Mouse (Mus musculus) hindbrain, embryonic 11.5 days (tissue): ENCODE measurements around the gene Gramd1b. TPM values are rescaled to one million over a fixed set of nuclear protein-coding genes. Genes with fewer than 3 reads are reported as not detected.

Experiments used
- ATAC-seq: fragments of 200-750 bp; cut with Nextera tagmentation; 2 replicates; pipeline ENCODE4 v1.8.0; 2017; ENCODE audit warnings: mild to moderate bottlenecking, moderate TSS enrichment, moderate library complexity; ENCODE audit not compliant: low FRiP score
- DNase-seq: peaks from one replicate; pipeline ENCODE4 v3.0.0-alpha.2; 2015; ENCODE audit warnings: low spot score
- H3K27ac ChIP-seq: fragments of 300-500 bp; sonication (generic); 2 replicates; pipeline ENCODE4 v1.5.1; 2014; ENCODE audit warnings: mild to moderate bottlenecking, low read depth, low read length
- H3K27me3 ChIP-seq: fragments of 300-500 bp; sonication (generic); 2 replicates; pipeline ENCODE4 v1.6.1; 2014; ENCODE audit warnings: mild to moderate bottlenecking, low read length, moderate library complexity, mixed read lengths; ENCODE audit not compliant: control insufficient read depth, insufficient read depth
- H3K36me3 ChIP-seq: fragments of 300-500 bp; sonication (generic); 2 replicates; pipeline ENCODE4 v1.6.1; 2014; ENCODE audit warnings: mild to moderate bottlenecking, low read length, moderate library complexity, mixed read lengths; ENCODE audit not compliant: control insufficient read depth, insufficient read depth
- H3K4me1 ChIP-seq: fragments of 300-500 bp; sonication (generic); replicated peaks from 2 replicates; pipeline ENCODE4 v1.6.1; 2014; ENCODE audit warnings: low read length, mixed read lengths; ENCODE audit not compliant: control insufficient read depth, insufficient read depth
- H3K4me2 ChIP-seq: fragments of 300-500 bp; sonication (generic); replicated peaks from 2 replicates; pipeline ENCODE4 v1.6.1; 2014; ENCODE audit warnings: mild to moderate bottlenecking, low read depth, low read length
- H3K4me3 ChIP-seq: fragments of 300-500 bp; sonication (generic); 2 replicates; pipeline ENCODE4 v1.5.1; 2014; ENCODE audit warnings: low read depth, low read length
- H3K9ac ChIP-seq: fragments of 300-500 bp; sonication (generic); 2 replicates; pipeline ENCODE4 v1.6.1; 2014; ENCODE audit warnings: low read depth, low read length
- H3K9me3 ChIP-seq: fragments of 300-500 bp; sonication (generic); 2 replicates; pipeline ENCODE4 v1.6.1; 2016; ENCODE audit warnings: low read length; ENCODE audit not compliant: control insufficient read depth
- WGBS: fragments of 180-500 bp; shearing (Covaris S2); extraction: QIAGEN DNeasy Blood & Tissue Kit; methylation state at CpG from one replicate; pipeline ENCODE4 v1.1.7; 2014; 5-methylcytosine and 5-hydroxymethylcytosine counted together
- polyA plus RNA-seq: library from polyadenylated mRNA; unstranded; fragments of >200 nt; fragmentation: Nextera tagmentation; extraction: Ambion mirVana; gene quantifications from 2 replicates; pipeline ENCODE4 v1.2.1, GENCODE M21; 2014

The Gramd1b gene
- polyA plus RNA-seq, 1 experiment from 2014 or later = 5.1 TPM

GRCm38 (mm10) chr9:40407876-40408275, 123.3 kb downstream of the Gramd1b start:
- WGBS = 52% methylated on average over 5 of the region's 5 CpGs
- H3K27me3 ChIP-seq = no peaks in the 10 kb centered on the region
- H3K4me1 ChIP-seq = 0 out of 2 replicates have a peak, but pooled peaks cover 2% of the 10 kb centered on the region
- H3K4me3 ChIP-seq = no peak overlapping the region
- no peak overlapping the region for H3K9ac ChIP-seq
- H3K9me3 ChIP-seq = no peaks in the 10 kb centered on the region
- no peaks in the 10 kb centered on the region for H3K36me3 ChIP-seq
- DNase-seq (no peak), ATAC-seq (no peak)
- no peak overlapping the region for H3K4me2 ChIP-seq
- H3K27ac ChIP-seq = no peak overlapping the region

DNA sequence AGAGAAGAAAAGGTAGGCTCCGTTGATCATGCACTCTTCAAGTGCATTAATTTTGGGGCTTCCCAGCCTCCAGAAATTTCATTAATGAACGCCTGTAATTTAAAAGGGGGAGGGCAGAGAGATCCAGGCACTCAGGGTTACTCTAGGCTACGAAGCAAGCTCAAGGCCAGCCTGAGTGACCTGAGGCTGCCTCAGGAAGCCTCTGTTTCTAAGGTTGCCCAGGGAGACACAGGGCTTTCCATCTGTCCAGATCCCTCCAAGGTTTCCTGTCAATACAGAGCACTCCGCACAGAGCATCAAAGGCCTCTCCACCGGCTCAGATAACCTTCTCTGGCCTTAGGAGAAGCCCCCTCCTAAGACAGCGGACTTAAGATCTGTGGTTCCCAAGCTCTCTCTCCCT, 125.4 kb downstream of the Gramd1b start:
- H3K9ac ChIP-seq = no peak overlapping the region
- H3K27ac ChIP-seq = no peak overlapping the region
- no peaks in the 10 kb centered on the region for H3K9me3 ChIP-seq
- DNase-seq (no peak), ATAC-seq (no peak)
- H3K4me3 ChIP-seq = no peak overlapping the region
- no peaks in the 10 kb centered on the region for H3K27me3 ChIP-seq
- no peaks in the 10 kb centered on the region for H3K36me3 ChIP-seq
- WGBS = 39% methylated on average over 6 of the region's 6 CpGs
- no peak overlapping the region for H3K4me2 ChIP-seq
- 0 out of 2 replicates have a peak, but pooled peaks cover 2% of the 10 kb centered on the region for H3K4me1 ChIP-seq

- 0 out of 2 replicates have a peak, but pooled peaks cover 2% of the 10 kb centered on the region for H3K4me1 ChIP-seq
- no peak for ATAC-seq
- no peak for DNase-seq
- H3K4me2 ChIP-seq = no peak overlapping the region
- H3K27me3 ChIP-seq = no peaks in the 10 kb centered on the region
- H3K9ac ChIP-seq = no peak overlapping the region
- 92% methylated on average over 5 of the region's 5 CpGs for WGBS
- H3K9me3 ChIP-seq = no peaks in the 10 kb centered on the region
- H3K27ac ChIP-seq = no peak overlapping the region
- H3K4me3 ChIP-seq = no peak overlapping the region
- H3K36me3 ChIP-seq = no peaks in the 10 kb centered on the region
Observed at GRCm38 (mm10) chr9:40405263-40405662, 125.9 kb downstream of the Gramd1b start.

GRCm38 (mm10) chr9:40404637-40405036, 126.5 kb downstream of the Gramd1b start:
- H3K27me3 ChIP-seq = no peaks in the 10 kb centered on the region
- no peak overlapping the region for H3K27ac ChIP-seq
- H3K4me3 ChIP-seq = no peak overlapping the region
- 0 out of 2 replicates have a peak, but pooled peaks cover 2% of the 10 kb centered on the region for H3K4me1 ChIP-seq
- no peaks in the 10 kb centered on the region for H3K36me3 ChIP-seq
- no peak for DNase-seq
- H3K4me2 ChIP-seq = no peak overlapping the region
- no peak for ATAC-seq
- H3K9ac ChIP-seq = no peak overlapping the region
- WGBS = 93% methylated on average over 11 of the region's 11 CpGs
- H3K9me3 ChIP-seq = no peaks in the 10 kb centered on the region

- Histone ChIP-seq H3K36me3 (no peaks in the 10 kb centered on the region), H3K4me1 (0 out of 2 replicates have a peak, but pooled peaks cover 2% of the 10 kb centered on the region), H3K9ac (no peak overlapping the region), H3K9me3 (no peaks in the 10 kb centered on the region), H3K4me3 (no peak overlapping the region), H3K27ac (no peak overlapping the region), H3K27me3 (no peaks in the 10 kb centered on the region), H3K4me2 (no peak overlapping the region)
- DNase-seq = no peak
- 84% methylated on average over 7 of the region's 7 CpGs for WGBS
- no peak for ATAC-seq
Observed at GRCm38 (mm10) chr9:40403750-40404149, 127.4 kb downstream of the Gramd1b start.

DNA sequence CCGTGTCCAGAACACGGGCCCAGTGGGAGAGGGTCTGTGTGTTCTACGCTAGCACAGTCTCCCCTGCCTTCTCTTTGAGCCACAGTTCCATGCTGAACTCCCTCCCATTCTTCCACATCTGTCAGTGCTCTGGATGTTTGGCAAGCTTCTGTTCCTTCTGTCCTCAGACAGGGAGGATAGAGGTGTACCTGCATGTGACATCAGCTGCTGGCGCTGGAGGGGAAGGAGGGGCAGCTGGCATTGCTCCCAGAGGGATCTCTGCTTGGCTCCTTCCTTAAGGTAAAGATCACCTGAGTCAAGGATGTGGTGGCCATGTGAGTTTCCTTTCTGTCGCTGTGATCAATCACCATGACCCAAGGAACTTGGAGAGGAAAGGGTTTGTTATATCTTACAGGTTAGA, 129.4 kb downstream of the Gramd1b start:
- no peaks in the 10 kb centered on the region for H3K36me3 ChIP-seq
- no peaks in the 10 kb centered on the region for H3K27me3 ChIP-seq
- no peaks in the 10 kb centered on the region for H3K9me3 ChIP-seq
- DNase-seq (no peak), ATAC-seq (no peak)
- WGBS = 93% methylated on average over 5 of the region's 5 CpGs
- no peak overlapping the region for H3K9ac ChIP-seq
- H3K4me2 ChIP-seq = no peak overlapping the region
- H3K4me3 ChIP-seq = no peak overlapping the region
- peaks cover 4% of the 10 kb centered on the region; the same call in 1 of the 2 replicates for H3K4me1 ChIP-seq
- H3K27ac ChIP-seq = no peak overlapping the region

GRCm38 (mm10) chr9:40400854-40401253, 130.3 kb downstream of the Gramd1b start:
- Histone ChIP-seq H3K9me3 (no peaks in the 10 kb centered on the region), H3K36me3 (no peaks in the 10 kb centered on the region), H3K4me2 (no peak overlapping the region), H3K9ac (no peak overlapping the region), H3K4me3 (no peak overlapping the region), H3K27me3 (no peaks in the 10 kb centered on the region), H3K27ac (no peak overlapping the region), H3K4me1 (peaks cover 3% of the 10 kb centered on the region; the same call in 1 of the 2 replicates)
- 81% methylated on average over 9 of the region's 9 CpGs for WGBS
- ATAC-seq (no peak), DNase-seq (no peak)

- no peaks in the 10 kb centered on the region for H3K36me3 ChIP-seq
- ATAC-seq (no peak), DNase-seq (no peak)
- no peak overlapping the region for H3K4me3 ChIP-seq
- WGBS = 88% methylated on average over 2 of the region's 2 CpGs
- no peaks in the 10 kb centered on the region for H3K27me3 ChIP-seq
- no peak overlapping the region for H3K4me2 ChIP-seq
- H3K9ac ChIP-seq = no peak overlapping the region
- no peak overlapping the region for H3K27ac ChIP-seq
- no peaks in the 10 kb centered on the region for H3K9me3 ChIP-seq
- H3K4me1 ChIP-seq = peaks cover 3% of the 10 kb centered on the region; the same call in 1 of the 2 replicates
Observed at GRCm38 (mm10) chr9:40400171-40400570, 131.0 kb downstream of the Gramd1b start.

DNA sequence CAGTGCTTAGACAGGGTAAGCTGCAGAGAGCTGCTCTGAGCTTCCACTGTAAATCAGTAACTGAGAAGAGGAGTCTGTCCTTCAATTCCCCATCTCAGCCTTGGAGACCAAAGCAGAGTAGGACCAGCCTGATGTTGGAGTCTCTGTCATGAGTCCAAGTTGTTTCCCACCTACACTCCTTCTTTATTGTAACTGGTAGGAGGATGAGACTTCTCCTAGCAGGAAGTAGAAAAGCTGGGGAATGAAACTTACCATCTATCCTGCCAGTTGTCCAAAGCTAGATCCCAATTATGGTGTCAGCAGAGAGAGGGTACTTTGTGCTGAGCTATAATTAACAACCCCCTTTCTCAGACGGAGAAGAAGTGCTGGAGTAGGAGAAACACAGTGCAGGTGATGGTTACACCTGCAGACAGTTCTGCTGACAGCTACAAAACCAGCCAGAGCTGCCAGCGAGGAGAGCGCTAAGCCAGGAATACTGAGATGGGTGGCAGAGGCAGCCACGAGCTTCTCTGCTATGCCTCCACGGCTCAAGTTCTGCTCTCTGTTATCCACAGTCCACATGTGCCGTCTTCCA, 131.7 kb downstream of the Gramd1b start:
- Histone ChIP-seq H3K9ac (no peak overlapping the region), H3K4me3 (no peak overlapping the region), H3K27ac (no peak overlapping the region), H3K36me3 (no peaks in the 10 kb centered on the region), H3K4me2 (no peak overlapping the region), H3K4me1 (peaks cover 3% of the 10 kb centered on the region; the same call in 1 of the 2 replicates), H3K9me3 (no peaks in the 10 kb centered on the region), H3K27me3 (no peaks in the 10 kb centered on the region)
- 91% methylated on average over 6 of the region's 6 CpGs for WGBS
- ATAC-seq (no peak), DNase-seq (no peak)
